Mouse (Mus musculus): ENCODE results near the gene Gm21985. TPM values are rescaled to one million over a fixed set of nuclear protein-coding genes. Genes with fewer than 3 reads are reported as not detected.

Gm21985 gene
- polyA plus RNA-seq, 1 experiment from 2014 or later, result not detected

GRCm38 (mm10) chr2:112360781-112361169 is 94.7 kb downstream of the Gm21985 start:
- no peaks in the 10 kb centered on the region for H3K9me3 ChIP-seq (ENCODE audit: control insufficient read depth, low read length)
- no peak overlapping the region for H3K9ac ChIP-seq (ENCODE audit: low read length)
- 90% methylated on average over 2 of the region's 2 CpGs for WGBS
- no peak for DNase-seq (ENCODE audit: low spot score)
- ATAC-seq (replicated peaks; ENCODE audit: low FRiP score, low TSS enrichment, low read depth), result no peak
- H3K4me3 ChIP-seq (ENCODE audit: low read depth, low read length), result no peak overlapping the region
- no peaks in the 10 kb centered on the region for H3K27me3 ChIP-seq (replicated peaks; ENCODE audit: control insufficient read depth, insufficient read depth, low read length)
- no peaks in the 10 kb centered on the region for H3K4me1 ChIP-seq (replicated peaks; ENCODE audit: control insufficient read depth, insufficient read depth, low read length)
- H3K4me2 ChIP-seq (ENCODE audit: low read length), result no peak overlapping the region
- H3K36me3 ChIP-seq (ENCODE audit: control insufficient read depth, insufficient read depth, low read length), result peaks cover 86% of the 10 kb centered on the region
- H3K27ac ChIP-seq (ENCODE audit: low read depth), result no peak overlapping the region

- Histone ChIP-seq H3K27ac (ENCODE audit: low read depth) (peak overlapping the region; percentile 69; the same call in 1 of the 2 replicates), H3K4me1 (replicated peaks; ENCODE audit: control insufficient read depth, insufficient read depth, low read length) (peaks cover 9% of the 10 kb centered on the region), H3K36me3 (ENCODE audit: control insufficient read depth, insufficient read depth, low read length) (peaks cover 22% of the 10 kb centered on the region), H3K4me2 (ENCODE audit: low read length) (peak overlapping the region; percentile 94), H3K9me3 (ENCODE audit: control insufficient read depth, low read length) (no peaks in the 10 kb centered on the region), H3K9ac (ENCODE audit: low read length) (peak overlapping the region; percentile 71), H3K4me3 (ENCODE audit: low read depth, low read length) (peak overlapping the region; percentile 94), H3K27me3 (replicated peaks; ENCODE audit: control insufficient read depth, insufficient read depth, low read length) (no peaks in the 10 kb centered on the region)
- WGBS, result 20% methylated on average over 15 of the region's 15 CpGs
- ATAC-seq (replicated peaks; ENCODE audit: low FRiP score, low TSS enrichment, low read depth), result peak; percentile 20; the same call in 1 of the 2 replicates
- peak; percentile 69 for DNase-seq (ENCODE audit: low spot score)
Observed at GRCm38 (mm10) chr2:112367222-112367621, 101.1 kb downstream of the Gm21985 start.

GRCm38 (mm10) chr2:112367726-112368673 is 101.9 kb downstream of the Gm21985 start, which contains the start of gene Emc4:
Emc4 (minus strand) TSS chr2:112368027.
- ATAC-seq (replicated peaks; ENCODE audit: low FRiP score, low TSS enrichment, low read depth), result peak; percentile 88
- WGBS, result 2% methylated on average over 46 of the region's 46 CpGs

GRCm38 (mm10) chr2:112369941-112370340 is 103.8 kb downstream of the Gm21985 start:
- Histone ChIP-seq H3K36me3 (ENCODE audit: control insufficient read depth, insufficient read depth, low read length) (no peaks in the 10 kb centered on the region), H3K27ac (ENCODE audit: low read depth) (no peak overlapping the region), H3K9me3 (ENCODE audit: control insufficient read depth, low read length) (no peaks in the 10 kb centered on the region), H3K4me2 (ENCODE audit: low read length) (no peak overlapping the region), H3K4me3 (ENCODE audit: low read depth, low read length) (no peak overlapping the region), H3K27me3 (replicated peaks; ENCODE audit: control insufficient read depth, insufficient read depth, low read length) (no peaks in the 10 kb centered on the region), H3K9ac (ENCODE audit: low read length) (no peak overlapping the region), H3K4me1 (replicated peaks; ENCODE audit: control insufficient read depth, insufficient read depth, low read length) (peaks cover 9% of the 10 kb centered on the region)
- WGBS, result 71% methylated on average over 5 of the region's 5 CpGs
- no peak for ATAC-seq (replicated peaks; ENCODE audit: low FRiP score, low TSS enrichment, low read depth)
- no peak for DNase-seq (ENCODE audit: low spot score)

More at GRCm38 (mm10) chr2:112367726-112368673, 101.9 kb downstream of the Gm21985 start, which contains the start of gene Emc4:
- Histone ChIP-seq H3K27me3 (replicated peaks; ENCODE audit: control insufficient read depth, insufficient read depth, low read length) (no peaks in the 10 kb centered on the region), H3K9me3 (ENCODE audit: control insufficient read depth, low read length) (no peaks in the 10 kb centered on the region), H3K9ac (ENCODE audit: low read length) (peak within 1 kb of the TSS; percentile 71), H3K36me3 (ENCODE audit: control insufficient read depth, insufficient read depth, low read length) (peaks cover 16% of the 10 kb centered on the region), H3K27ac (ENCODE audit: low read depth) (peak within 1 kb of the TSS; percentile 69), H3K4me2 (ENCODE audit: low read length) (peak within 1 kb of the TSS; percentile 94), H3K4me1 (replicated peaks; ENCODE audit: control insufficient read depth, insufficient read depth, low read length) (peaks cover 9% of the 10 kb centered on the region), H3K4me3 (ENCODE audit: low read depth, low read length) (peak within 1 kb of the TSS; percentile 94)
- peak; percentile 98 for DNase-seq (ENCODE audit: low spot score)

- no peak overlapping the region for H3K27ac ChIP-seq (ENCODE audit: low read depth)
- H3K36me3 ChIP-seq (ENCODE audit: control insufficient read depth, insufficient read depth, low read length), result no peaks in the 10 kb centered on the region
- DNase-seq (ENCODE audit: low spot score), result no peak
- ATAC-seq (replicated peaks; ENCODE audit: low FRiP score, low TSS enrichment, low read depth), result no peak
- WGBS, result 77% methylated on average over 4 of the region's 4 CpGs
- H3K4me2 ChIP-seq (ENCODE audit: low read length), result no peak overlapping the region
- no peak overlapping the region for H3K9ac ChIP-seq (ENCODE audit: low read length)
- no peaks in the 10 kb centered on the region for H3K4me1 ChIP-seq (replicated peaks; ENCODE audit: control insufficient read depth, insufficient read depth, low read length)
- H3K27me3 ChIP-seq (replicated peaks; ENCODE audit: control insufficient read depth, insufficient read depth, low read length), result no peaks in the 10 kb centered on the region
- no peak overlapping the region for H3K4me3 ChIP-seq (ENCODE audit: low read depth, low read length)
- H3K9me3 ChIP-seq (ENCODE audit: control insufficient read depth, low read length), result no peaks in the 10 kb centered on the region
Observed at GRCm38 (mm10) chr2:112373141-112373540, 107.0 kb downstream of the Gm21985 start.

GRCm38 (mm10) chr2:112374610-112375009 is 108.5 kb downstream of the Gm21985 start:
- DNase-seq (ENCODE audit: low spot score) (no peak), ATAC-seq (replicated peaks; ENCODE audit: low FRiP score, low TSS enrichment, low read depth) (no peak)
- WGBS, result 49% methylated on average over 5 of the region's 5 CpGs
- H3K4me1 ChIP-seq (replicated peaks; ENCODE audit: control insufficient read depth, insufficient read depth, low read length), result no peaks in the 10 kb centered on the region
- H3K36me3 ChIP-seq (ENCODE audit: control insufficient read depth, insufficient read depth, low read length), result no peaks in the 10 kb centered on the region
- no peaks in the 10 kb centered on the region for H3K27me3 ChIP-seq (replicated peaks; ENCODE audit: control insufficient read depth, insufficient read depth, low read length)
- no peak overlapping the region for H3K27ac ChIP-seq (ENCODE audit: low read depth)
- no peak overlapping the region for H3K9ac ChIP-seq (ENCODE audit: low read length)
- no peak overlapping the region for H3K4me2 ChIP-seq (ENCODE audit: low read length)
- no peak overlapping the region for H3K4me3 ChIP-seq (ENCODE audit: low read depth, low read length)
- no peaks in the 10 kb centered on the region for H3K9me3 ChIP-seq (ENCODE audit: control insufficient read depth, low read length)

- DNase-seq (ENCODE audit: low spot score), result peak; percentile 97
- Histone ChIP-seq H3K4me3 (ENCODE audit: low read depth, low read length) (peak within 1 kb of the TSS; percentile 88), H3K4me2 (ENCODE audit: low read length) (peak within 1 kb of the TSS; percentile 67), H3K9me3 (ENCODE audit: control insufficient read depth, low read length) (no peaks in the 10 kb centered on the region), H3K27ac (ENCODE audit: low read depth) (peak within 1 kb of the TSS; percentile 80), H3K9ac (ENCODE audit: low read length) (peak within 1 kb of the TSS; percentile 92), H3K4me1 (replicated peaks; ENCODE audit: control insufficient read depth, insufficient read depth, low read length) (0 out of 2 replicates have a peak, but pooled peaks cover 7% of the 10 kb centered on the region), H3K36me3 (ENCODE audit: control insufficient read depth, insufficient read depth, low read length) (no peaks in the 10 kb centered on the region), H3K27me3 (replicated peaks; ENCODE audit: control insufficient read depth, insufficient read depth, low read length) (no peaks in the 10 kb centered on the region)
- peak; percentile 98 for ATAC-seq (replicated peaks; ENCODE audit: low FRiP score, low TSS enrichment, low read depth)
- under 1% methylated on average over 69 of the region's 72 CpGs for WGBS
Observed at GRCm38 (mm10) chr2:112378973-112379898, 113.1 kb downstream of the Gm21985 start, which contains the start of gene Katnbl1. Katnbl1 (plus strand) TSS chr2:112379211.

- Histone ChIP-seq H3K9ac (ENCODE audit: low read length) (peak overlapping the region; percentile 92), H3K27ac (ENCODE audit: low read depth) (peak overlapping the region; percentile 80; the same call in 1 of the 2 replicates), H3K4me1 (replicated peaks; ENCODE audit: control insufficient read depth, insufficient read depth, low read length) (0 out of 2 replicates have a peak, but pooled peaks cover 7% of the 10 kb centered on the region), H3K27me3 (replicated peaks; ENCODE audit: control insufficient read depth, insufficient read depth, low read length) (no peaks in the 10 kb centered on the region), H3K4me2 (ENCODE audit: low read length) (peak overlapping the region; percentile 67), H3K9me3 (ENCODE audit: control insufficient read depth, low read length) (no peaks in the 10 kb centered on the region), H3K4me3 (ENCODE audit: low read depth, low read length) (peak overlapping the region; percentile 88), H3K36me3 (ENCODE audit: control insufficient read depth, insufficient read depth, low read length) (no peaks in the 10 kb centered on the region)
- WGBS, result 44% methylated on average over 8 of the region's 8 CpGs
- ATAC-seq (replicated peaks; ENCODE audit: low FRiP score, low TSS enrichment, low read depth) (no peak), DNase-seq (ENCODE audit: low spot score) (no peak)
Observed at GRCm38 (mm10) chr2:112380131-112380530, 114.0 kb downstream of the Gm21985 start.
